Mouse (Mus musculus) thymus, adult 2 months (tissue): Measurements from ENCODE around the gene Nup188.

ENCODE experiments used
- CTCF ChIP-seq: fragments of 200-500 bp; IDR thresholded peaks from 2 replicates; pipeline ENCODE4 v1.5.1; 2012; ENCODE audit warnings: mild to moderate bottlenecking, control low read depth, low read length, moderate library complexity, borderline replicate concordance; ENCODE audit not compliant: control insufficient read depth, poor library complexity, insufficient read depth; ENCODE audit errors: extremely low read depth
- POLR2A ChIP-seq: fragments of 200-500 bp; IDR thresholded peaks from 2 replicates; pipeline ENCODE4 v1.6.1; 2012; ENCODE audit warnings: mild to moderate bottlenecking, low read length, control low read depth, moderate library complexity; ENCODE audit not compliant: control insufficient read depth, poor library complexity, insufficient read depth; ENCODE audit errors: extremely low read depth

- TF ChIP-seq CTCF (no peak), POLR2A (no peak)
Measured at GRCm38 (mm10) chr2:30345971-30346676, 59.9 kb downstream of the Nup188 start.
